Mouse (Mus musculus) stomach, embryonic 15.5 days (tissue): ENCODE measurements around the gene Rpsa. TPM values are rescaled to one million over a fixed set of nuclear protein-coding genes. Genes with fewer than 3 reads are reported as not detected.

Source experiments
- polyA plus RNA-seq: library from polyadenylated mRNA; unstranded; fragments of >200 nt; fragmentation: Nextera tagmentation; extraction: Ambion mirVana; gene quantifications from 2 replicates; pipeline ENCODE4 v1.2.1, GENCODE M21; 2015

Gene Rpsa
- polyA plus RNA-seq, 1 experiment from 2014 or later = 1,322 TPM

Other genes with a start within 250 kb of the Rpsa start
- 42.3 TPM in 2 replicates for gene Wdr48, start 232.8 kb upstream of the Rpsa start, polyA plus RNA-seq
- gene Gorasp1, start 190.1 kb upstream of the Rpsa start, polyA plus RNA-seq = 28.7 and 30.8 TPM in 2 replicates
- 0.06 and 0.14 TPM in 2 replicates for gene Ttc21a, start 190.1 kb upstream of the Rpsa start, polyA plus RNA-seq
- gene Csrnp1, start 143.0 kb upstream of the Rpsa start, polyA plus RNA-seq = 5.7 and 6.7 TPM in 2 replicates
- gene Xirp1, start 104.1 kb upstream of the Rpsa start, polyA plus RNA-seq = 0.08 TPM in 2 replicates
- 12.3 and 13.3 TPM in 2 replicates for gene Cx3cr1, start 57.8 kb upstream of the Rpsa start, polyA plus RNA-seq
- gene Ccr8, start 35.6 kb upstream of the Rpsa start, polyA plus RNA-seq = 0.88 and 1.4 TPM in 2 replicates
- 32.3 and 37.6 TPM in 2 replicates for gene Slc25a38, start 17.3 kb upstream of the Rpsa start, polyA plus RNA-seq
- 0.17 and 0.51 TPM in 2 replicates for gene Mobp, start 22.0 kb downstream of the Rpsa start, polyA plus RNA-seq
- gene Myrip, start 173.8 kb downstream of the Rpsa start, polyA plus RNA-seq = 0.52 and 0.74 TPM in 2 replicates